Mouse (Mus musculus) layer of hippocampus, adult 8-10 months (tissue): ENCODE measurements around the gene Rasgrp1. TPM values are rescaled to one million over a fixed set of nuclear protein-coding genes. Genes with fewer than 3 reads are reported as not detected.

Experiments used
- DNase-seq, 2 experiments: peaks; one replicate each; pipeline ENCODE4 v3.0.0; 2022; ENCODE audit warnings: low spot score in 2 of 2
- total RNA-seq, 4 experiments: library from RNA; stranded (reverse); gene quantifications; 2 replicates each; pipeline ENCODE4 v1.2.4; 2022

The Rasgrp1 gene
- 100 to 1,000 TPM; 328 to 405 (median 376) TPM for total RNA-seq

- peak in 1 of 2 experiments; percentile 60 for DNase-seq
Measured at GRCm38 (mm10) chr2:117342547-117343239, at the start of gene Rasgrp1. Rasgrp1 (minus strand) TSS chr2:117343001.

GRCm38 (mm10) chr2:117389925-117390892 lies 47.4 kb upstream of the Rasgrp1 start:
- no peak for DNase-seq

- no peak for DNase-seq
Measured at GRCm38 (mm10) chr2:117389460-117389859, 46.7 kb upstream of the Rasgrp1 start.

GRCm38 (mm10) chr2:117388121-117388520 lies 45.3 kb upstream of the Rasgrp1 start:
- DNase-seq, result no peak

GRCm38 (mm10) chr2:117386981-117387705 lies 44.3 kb upstream of the Rasgrp1 start:
- peak; percentile 60 to 67 for DNase-seq

GRCm38 (mm10) chr2:117386036-117386590 lies 43.3 kb upstream of the Rasgrp1 start:
- peak in 1 of 2 experiments; percentile 64 for DNase-seq

GRCm38 (mm10) chr2:117381314-117381713 lies 38.5 kb upstream of the Rasgrp1 start:
- peak; percentile 52 to 56 for DNase-seq

- no peak for DNase-seq
Measured at GRCm38 (mm10) chr2:117374293-117374830, 31.6 kb upstream of the Rasgrp1 start.

GRCm38 (mm10) chr2:117371706-117372105 lies 28.9 kb upstream of the Rasgrp1 start:
- DNase-seq, result no peak

GRCm38 (mm10) chr2:117366478-117366877 lies 23.7 kb upstream of the Rasgrp1 start:
- no peak for DNase-seq

- no peak for DNase-seq
Measured at GRCm38 (mm10) chr2:117364056-117364455, 21.3 kb upstream of the Rasgrp1 start.

GRCm38 (mm10) chr2:117357939-117358338 lies 15.1 kb upstream of the Rasgrp1 start:
- DNase-seq, result no peak

GRCm38 (mm10) chr2:117352305-117353123 lies 9.7 kb upstream of the Rasgrp1 start:
- DNase-seq, result no peak

- no peak for DNase-seq
Measured at GRCm38 (mm10) chr2:117350138-117350537, 7.3 kb upstream of the Rasgrp1 start.

GRCm38 (mm10) chr2:117343240-117343624 lies 431 bp upstream of the Rasgrp1 start:
- no peak for DNase-seq

GRCm38 (mm10) chr2:117342090-117342546 lies 683 bp downstream of the Rasgrp1 start:
- peak; percentile 45 to 75 for DNase-seq

GRCm38 (mm10) chr2:117338501-117338900 lies 4.3 kb downstream of the Rasgrp1 start:
- DNase-seq, result no peak

GRCm38 (mm10) chr2:117337902-117338301 lies 4.9 kb downstream of the Rasgrp1 start:
- DNase-seq, result no peak

GRCm38 (mm10) chr2:117336946-117337665 lies 5.7 kb downstream of the Rasgrp1 start:
- no peak for DNase-seq
